Mouse (Mus musculus) left cerebral cortex, adult 8-10 months (tissue): ENCODE measurements around the gene Stard10. TPM values are rescaled to one million over a fixed set of nuclear protein-coding genes. Genes with fewer than 3 reads are reported as not detected.

Experiments
- DNase-seq, 2 experiments: peaks; one replicate each; pipeline ENCODE4 v3.0.0; 2022; ENCODE audit warnings: low spot score in 2 of 2
- total RNA-seq, 4 experiments: library from RNA; stranded (reverse); gene quantifications; 2 replicates each; pipeline ENCODE4 v1.2.4; 2022

Stard10 gene
- total RNA-seq, 4 experiments from 2014 or later = 90.3 to 98.6 (median 92.0) TPM

GRCm38 (mm10) chr7:101330074-101330840 lies 13.4 kb downstream of the Stard10 start:
- no peak for DNase-seq

- DNase-seq = no peak
These were observed 13.9 kb downstream of the Stard10 start for GRCm38 (mm10) chr7:101330841-101331173.

- no peak for DNase-seq
These were observed 15.4 kb downstream of the Stard10 start for GRCm38 (mm10) chr7:101332045-101332831.

- DNase-seq = no peak
These were observed 18.3 kb downstream of the Stard10 start for GRCm38 (mm10) chr7:101335228-101335627.

GRCm38 (mm10) chr7:101336686-101337085 lies 19.8 kb downstream of the Stard10 start:
- no peak for DNase-seq

- DNase-seq = no peak
These were observed 20.5 kb downstream of the Stard10 start for GRCm38 (mm10) chr7:101337401-101337800.

GRCm38 (mm10) chr7:101341405-101341804 lies 24.5 kb downstream of the Stard10 start:
- DNase-seq = no peak

GRCm38 (mm10) chr7:101343135-101343534 lies 26.2 kb downstream of the Stard10 start:
- DNase-seq = no peak

- DNase-seq = no peak
These were observed 28.0 kb downstream of the Stard10 start for GRCm38 (mm10) chr7:101344892-101345291.

- DNase-seq = no peak
These were observed 30.1 kb downstream of the Stard10 start for GRCm38 (mm10) chr7:101346991-101347390.

- no peak for DNase-seq
These were observed 30.9 kb downstream of the Stard10 start, which contains the start of gene Arap1 for GRCm38 (mm10) chr7:101347767-101348270. Gene Arap1, plus strand, starts transcription at chr7:101348067.

- DNase-seq = no peak
These were observed 31.4 kb downstream of the Stard10 start for GRCm38 (mm10) chr7:101348312-101348711.

GRCm38 (mm10) chr7:101349861-101350260 lies 33.0 kb downstream of the Stard10 start:
- DNase-seq = peak in 1 of 2 experiments; percentile 67

- no peak for DNase-seq
These were observed 35.5 kb downstream of the Stard10 start for GRCm38 (mm10) chr7:101352404-101352803.

- no peak for DNase-seq
These were observed 37.5 kb downstream of the Stard10 start for GRCm38 (mm10) chr7:101354423-101354822.

- no peak for DNase-seq
These were observed 38.7 kb downstream of the Stard10 start for GRCm38 (mm10) chr7:101355551-101356100.

- DNase-seq = no peak
These were observed 40.0 kb downstream of the Stard10 start for GRCm38 (mm10) chr7:101356868-101357267.

GRCm38 (mm10) chr7:101360406-101360805 lies 43.5 kb downstream of the Stard10 start:
- no peak for DNase-seq

- DNase-seq = no peak
These were observed 44.1 kb downstream of the Stard10 start for GRCm38 (mm10) chr7:101361021-101361420.

GRCm38 (mm10) chr7:101361767-101362166 lies 44.9 kb downstream of the Stard10 start:
- no peak for DNase-seq

GRCm38 (mm10) chr7:101362791-101363191 lies 45.9 kb downstream of the Stard10 start:
- no peak for DNase-seq

GRCm38 (mm10) chr7:101363914-101364313 lies 47.0 kb downstream of the Stard10 start:
- no peak for DNase-seq
